Mouse (Mus musculus): ENCODE results near the gene Wfikkn2.

The Wfikkn2 gene

DNA sequence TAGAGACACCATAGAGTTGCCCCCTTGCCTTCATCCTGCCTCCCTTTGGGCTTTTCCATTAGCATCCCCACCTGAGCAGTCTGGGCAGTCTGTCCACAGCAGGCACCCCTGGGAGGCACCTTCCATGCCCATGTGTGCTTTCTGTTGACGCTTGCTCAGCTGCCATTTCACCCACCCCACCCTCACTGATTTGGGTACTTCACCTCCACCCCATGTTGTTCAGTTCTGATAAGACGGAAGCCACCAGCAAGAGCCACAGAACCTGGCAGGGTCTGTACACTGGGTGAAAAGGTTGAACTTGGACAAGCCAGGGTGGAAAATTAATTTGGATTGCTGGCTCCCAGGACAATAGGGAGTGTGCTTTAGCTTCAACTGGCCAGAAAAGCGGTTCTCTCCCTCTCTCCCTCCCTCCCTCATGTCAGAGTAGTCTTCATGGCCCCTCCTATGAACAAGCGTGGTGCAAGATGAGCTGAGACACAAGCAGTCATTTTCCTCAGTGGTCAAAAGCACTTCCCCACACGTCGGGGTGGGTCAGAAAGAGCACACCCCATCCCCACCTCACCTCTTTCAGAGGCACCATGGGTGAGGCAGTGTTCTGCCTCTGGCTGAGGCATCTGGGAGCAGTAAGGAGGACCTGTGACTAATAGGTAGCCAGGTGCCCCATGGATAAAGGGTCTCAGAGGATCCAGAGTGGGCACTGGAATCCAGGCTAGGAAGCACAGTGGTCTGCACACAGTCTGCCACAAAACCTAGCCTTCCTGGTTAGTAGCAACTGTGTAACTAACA lies 16.0 kb upstream of the Wfikkn2 start:
- DNase-seq (ENCODE audit: low spot score): no peak

GRCm38 (mm10) chr11:94259814-94260213 lies 14.0 kb upstream of the Wfikkn2 start:
- peak; percentile 31 for DNase-seq (ENCODE audit: low spot score)

DNA sequence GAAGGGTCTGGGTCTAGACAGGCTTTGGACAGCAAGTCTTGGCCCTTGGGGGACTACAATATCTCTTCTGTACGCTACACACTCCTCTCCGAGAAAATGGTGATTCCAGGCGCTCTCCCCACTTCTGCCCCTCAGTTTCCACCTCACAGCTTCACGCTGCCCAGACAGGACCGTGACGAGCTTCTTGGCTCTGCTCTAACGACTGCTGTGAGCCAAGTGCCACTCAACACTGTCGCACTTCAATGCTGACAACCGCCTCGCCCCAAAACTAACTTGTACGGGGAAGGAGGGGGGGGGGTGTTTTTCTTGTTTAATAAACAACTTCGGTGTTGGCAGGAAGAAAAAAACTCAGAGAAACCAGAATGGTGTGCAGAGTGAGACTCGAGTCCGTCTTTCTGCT lies 12.2 kb upstream of the Wfikkn2 start:
- DNase-seq (ENCODE audit: low spot score): no peak

GRCm38 (mm10) chr11:94255733-94256132 lies 9.9 kb upstream of the Wfikkn2 start:
- no peak for DNase-seq (ENCODE audit: low spot score)

- DNase-seq (ENCODE audit: low spot score): no peak
Observed at GRCm38 (mm10) chr11:94253691-94254090, 7.9 kb upstream of the Wfikkn2 start.

- peak; percentile 24 for DNase-seq (ENCODE audit: low spot score)
Observed at GRCm38 (mm10) chr11:94253156-94253555, 7.4 kb upstream of the Wfikkn2 start.

DNA sequence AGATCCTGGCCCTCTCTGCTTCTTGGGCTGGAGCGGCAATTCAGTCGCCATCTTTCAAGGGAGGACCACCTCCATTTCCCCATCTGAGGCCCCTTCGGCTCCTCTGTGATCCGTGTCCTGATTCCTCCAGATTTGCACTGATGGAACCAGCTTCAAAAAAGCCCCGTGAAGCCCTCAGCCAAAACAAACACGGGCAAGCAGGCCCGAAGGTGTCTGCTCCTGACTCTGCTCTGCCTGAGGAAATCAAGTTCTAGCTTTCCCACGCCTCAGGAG lies 920 bp upstream of the Wfikkn2 start:
- DNase-seq (ENCODE audit: low spot score): no peak

DNA sequence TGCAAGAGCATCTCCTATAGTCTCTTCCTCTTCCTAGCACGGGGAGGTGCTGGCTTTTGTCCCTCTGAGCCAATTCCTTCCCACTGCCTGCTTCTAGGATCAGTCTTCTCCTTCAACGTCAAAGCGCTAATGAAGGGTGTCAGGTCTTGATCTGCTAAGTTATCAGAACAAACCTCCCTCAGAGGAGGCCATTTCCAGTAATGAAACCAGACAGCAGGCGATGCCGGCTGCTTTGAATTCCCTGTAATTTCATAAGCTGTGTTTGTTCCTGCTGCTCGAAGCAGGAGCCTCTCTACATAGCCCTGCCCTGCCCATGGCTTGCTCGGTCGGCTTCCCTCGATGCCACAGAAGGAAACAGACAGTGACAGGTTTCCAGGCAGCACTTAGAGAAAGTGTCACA lies 1.4 kb downstream of the Wfikkn2 start:
- DNase-seq (ENCODE audit: low spot score): no peak

DNA sequence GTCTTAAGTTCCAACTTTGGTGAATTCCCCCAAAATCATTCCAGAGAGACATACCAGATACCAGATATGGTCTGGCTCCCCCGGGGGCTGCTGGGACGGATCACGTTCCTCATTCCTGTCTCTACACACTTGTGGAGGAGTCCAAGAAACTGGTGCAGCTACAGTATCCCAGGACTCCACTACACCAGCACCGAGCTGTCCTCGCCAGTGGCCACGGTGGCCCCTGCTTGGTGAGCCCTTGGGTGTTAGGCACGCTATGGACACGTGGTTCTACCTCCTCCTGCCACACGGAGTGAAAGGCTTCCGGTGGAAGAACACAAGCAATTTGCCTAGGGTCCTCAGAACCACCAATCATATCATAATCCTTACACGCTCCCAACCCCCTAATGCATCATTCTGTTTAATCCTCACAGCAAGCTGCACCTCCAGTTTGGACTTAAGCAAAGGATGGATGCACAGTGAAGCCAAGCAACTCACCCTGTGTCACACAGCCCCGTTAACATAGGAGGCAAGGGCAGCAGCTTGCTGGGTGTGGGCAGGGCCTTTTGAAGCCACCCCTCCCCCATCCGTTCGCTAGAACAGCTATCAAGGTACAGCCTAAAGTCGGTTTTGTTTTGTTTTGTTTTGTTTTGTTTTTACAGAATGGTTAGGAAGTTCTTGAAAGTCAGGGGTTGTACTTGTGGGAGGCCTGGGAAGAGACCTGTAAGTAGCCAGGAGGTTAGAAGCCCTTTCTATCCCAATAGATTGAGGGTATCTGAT lies 2.2 kb downstream of the Wfikkn2 start:
- peak; percentile 20 for DNase-seq (ENCODE audit: low spot score)

DNA sequence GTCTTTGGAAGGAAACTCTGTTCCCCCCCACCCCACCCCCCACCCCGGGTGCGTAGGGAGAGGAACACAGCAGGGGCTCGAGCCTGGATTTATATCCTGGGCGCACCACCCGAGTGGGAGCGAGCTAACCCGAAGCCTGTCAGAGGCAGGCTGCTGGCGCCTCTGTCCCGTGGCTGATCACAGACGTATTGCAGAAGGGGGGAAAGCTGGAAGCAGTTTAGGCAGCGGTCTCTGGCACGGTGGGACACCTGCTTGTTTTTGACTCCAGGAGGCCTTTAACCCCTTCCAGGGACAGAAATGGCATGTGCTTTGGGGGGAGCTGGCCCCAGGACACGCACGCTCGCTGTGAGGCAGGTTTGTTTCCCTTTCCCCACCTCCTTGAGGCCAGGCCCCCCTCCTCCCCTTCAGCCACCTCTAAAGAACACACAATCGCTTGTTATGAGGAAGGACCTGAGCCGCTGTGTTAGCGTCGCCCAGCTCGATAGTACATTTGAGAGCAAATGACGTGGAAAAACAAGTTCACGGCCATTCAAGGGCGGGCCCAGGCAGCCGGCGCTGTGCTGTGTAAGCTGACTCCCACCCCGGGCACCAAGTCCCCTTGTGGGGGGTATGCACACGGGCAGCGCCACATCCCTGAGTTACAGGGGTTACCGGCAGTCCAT lies 2.9 kb downstream of the Wfikkn2 start:
- peak; percentile 27 for DNase-seq (ENCODE audit: low spot score)

DNA sequence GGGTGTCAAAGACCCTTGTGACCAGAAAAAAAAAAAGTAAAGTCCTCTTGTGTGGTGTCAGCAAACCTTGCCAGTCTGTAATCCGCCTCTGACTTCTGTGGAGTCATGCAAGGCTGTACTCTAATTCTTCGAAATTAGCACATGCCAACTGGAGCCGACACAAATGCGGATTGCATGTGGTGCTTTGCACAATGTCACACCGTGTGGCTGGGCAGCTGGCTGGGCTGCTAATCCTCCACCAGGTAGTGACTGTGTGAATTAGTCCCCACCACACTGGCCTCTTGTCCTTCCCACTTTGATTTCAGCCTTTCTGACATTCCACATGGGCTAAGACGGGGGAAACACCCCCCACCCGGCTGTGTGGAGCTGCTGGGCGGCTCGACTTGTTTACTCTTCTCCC lies 6.1 kb downstream of the Wfikkn2 start:
- no peak for DNase-seq (ENCODE audit: low spot score)

GRCm38 (mm10) chr11:94238786-94239185 lies 7.0 kb downstream of the Wfikkn2 start:
- no peak for DNase-seq (ENCODE audit: low spot score)

DNA sequence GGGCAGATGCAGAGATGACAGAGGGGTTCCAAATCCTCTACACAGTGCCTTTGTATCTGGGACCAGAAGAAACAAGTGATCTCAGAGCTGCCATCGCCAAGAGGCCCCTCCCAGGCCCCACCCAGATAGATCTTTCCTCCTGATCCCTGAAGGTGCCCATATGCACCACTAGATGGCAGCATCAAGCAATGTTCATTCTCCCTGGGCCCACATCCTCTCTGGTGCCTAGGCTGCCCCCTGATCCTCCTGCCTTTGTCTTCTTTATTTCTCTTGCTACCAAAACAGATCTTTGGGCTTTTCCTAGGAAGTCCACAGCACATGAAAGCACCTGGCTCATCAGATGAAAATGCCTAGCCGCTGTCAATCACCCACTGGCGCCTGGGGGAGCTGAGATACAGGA lies 9.7 kb downstream of the Wfikkn2 start:
- peak; percentile 79 for DNase-seq (ENCODE audit: low spot score)

DNA sequence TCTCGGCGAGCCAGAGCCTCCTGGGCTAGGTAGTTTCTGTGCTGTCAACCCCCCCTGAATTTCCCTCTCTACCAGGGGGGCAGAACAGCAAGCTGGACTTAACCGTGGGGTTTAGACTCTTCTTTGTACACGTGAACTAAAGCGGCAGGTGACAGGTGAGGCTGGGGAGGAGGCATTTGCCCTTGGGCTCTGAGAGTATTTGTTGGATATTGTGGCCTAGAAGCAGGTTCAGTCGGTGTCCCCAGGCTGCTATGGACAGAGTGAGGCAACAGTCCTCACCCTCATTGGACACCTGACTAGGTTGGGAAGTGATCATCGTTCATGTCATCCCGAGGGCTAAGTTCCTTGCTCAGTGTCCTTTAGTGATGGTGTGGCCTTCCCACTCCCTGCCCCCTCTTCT lies 10.9 kb downstream of the Wfikkn2 start:
- no peak for DNase-seq (ENCODE audit: low spot score)

DNA sequence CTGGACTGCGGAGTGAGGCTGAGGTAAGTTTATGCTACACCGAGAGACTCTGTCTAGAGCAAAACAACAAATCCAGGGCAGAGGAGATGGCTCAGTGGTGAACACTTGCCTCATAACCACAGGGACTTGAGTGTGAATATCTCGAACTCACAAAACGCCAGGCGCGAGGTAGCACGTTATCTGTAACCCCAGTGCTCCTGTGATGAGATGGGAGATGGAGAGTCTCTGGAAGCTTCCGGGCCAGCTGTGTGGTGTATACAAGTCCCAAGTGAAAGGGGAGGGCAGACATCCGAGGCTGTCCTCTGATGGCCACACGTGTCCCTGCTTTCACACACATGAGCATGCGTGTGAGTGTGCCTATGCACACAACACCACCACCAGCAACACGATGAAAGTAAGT lies 11.4 kb downstream of the Wfikkn2 start:
- no peak for DNase-seq (ENCODE audit: low spot score)

- no peak for DNase-seq (ENCODE audit: low spot score)
Observed at GRCm38 (mm10) chr11:94233405-94233804, 12.4 kb downstream of the Wfikkn2 start.

GRCm38 (mm10) chr11:94231821-94232552 lies 13.8 kb downstream of the Wfikkn2 start:
- DNase-seq (ENCODE audit: low spot score): no peak

DNA sequence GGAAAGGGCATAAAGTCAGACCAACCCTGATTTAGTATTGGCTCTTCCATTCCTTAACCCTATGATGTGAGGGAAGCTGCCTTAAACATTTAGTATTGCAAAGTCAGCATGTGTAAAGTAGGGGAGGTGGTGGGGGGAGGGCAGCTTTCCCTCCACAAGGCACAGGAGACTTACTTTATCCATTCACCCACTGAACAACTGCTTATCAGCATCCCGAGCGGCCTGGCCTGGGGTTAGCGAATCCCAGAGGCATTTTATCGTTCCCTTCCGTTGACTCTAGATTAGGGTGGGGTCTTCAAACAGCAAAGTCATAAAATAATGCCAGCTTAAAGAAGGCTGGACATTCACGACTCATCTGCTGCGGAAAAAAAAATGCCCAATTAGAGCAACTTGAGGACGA lies 15.6 kb downstream of the Wfikkn2 start:
- no peak for DNase-seq (ENCODE audit: low spot score)

GRCm38 (mm10) chr11:94229207-94229960 lies 16.4 kb downstream of the Wfikkn2 start:
- DNase-seq (ENCODE audit: low spot score): no peak

- DNase-seq (ENCODE audit: low spot score): no peak
Observed at GRCm38 (mm10) chr11:94228416-94228815, 17.4 kb downstream of the Wfikkn2 start.

GRCm38 (mm10) chr11:94225985-94226384 lies 19.8 kb downstream of the Wfikkn2 start:
- peak; percentile 62 for DNase-seq (ENCODE audit: low spot score)

DNA sequence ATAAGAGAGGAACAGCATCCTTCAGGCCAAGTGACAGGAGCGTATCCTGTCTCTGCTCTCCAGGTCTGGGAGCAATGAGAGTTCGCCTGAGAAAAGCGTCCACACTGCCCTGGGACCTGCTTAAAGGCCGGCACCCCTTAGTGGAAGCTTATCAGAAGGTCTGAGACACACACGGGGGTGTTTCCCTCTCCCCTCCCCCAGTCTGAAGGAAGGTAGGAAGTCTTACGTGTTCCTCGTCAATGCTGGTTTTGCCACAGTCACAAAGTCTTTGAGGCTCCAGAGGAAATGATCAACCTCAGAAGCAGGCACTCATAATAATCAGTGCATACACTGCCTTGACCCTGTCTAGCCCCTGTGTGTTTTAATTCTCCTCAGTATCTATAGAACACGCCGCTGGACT lies 22.3 kb downstream of the Wfikkn2 start:
- DNase-seq (ENCODE audit: low spot score): peak; percentile 64

All from T-cell, adult 2 months (primary cell).